Mouse (Mus musculus) hematopoietic stem cell, adult 5-6 weeks (primary cell): Measurements from ENCODE around the gene Taar7f. TPM values are rescaled to one million over a fixed set of nuclear protein-coding genes. Genes with fewer than 3 reads are reported as not detected.

Experiments
- total RNA-seq: library from RNA; stranded (forward); fragments of 172-1452, 232-1000 nt; gene quantifications from 2 replicates; pipeline ENCODE4 v1.2.3, GENCODE M21; 2017

Gene Taar7f
- total RNA-seq, 1 experiment from 2014 or later = not detected

Other genes with a start within 250 kb of the Taar7f start
- 1.0 TPM in 1 of 2 replicates, not detected in the other for gene Vnn3, start 198.0 kb upstream of the Taar7f start, total RNA-seq
- gene Vnn1, start 154.8 kb upstream of the Taar7f start, total RNA-seq = 2.7 and 2.9 TPM in 2 replicates
- gene Taar1, start 129.2 kb upstream of the Taar7f start, total RNA-seq = not detected in 2 replicates
- not detected in 2 replicates for gene Taar2, start 110.9 kb upstream of the Taar7f start, total RNA-seq
- gene Taar3, start 100.0 kb upstream of the Taar7f start, total RNA-seq = not detected in 2 replicates
- not detected in 2 replicates for gene Taar4, start 89.0 kb upstream of the Taar7f start, total RNA-seq
- not detected in 2 replicates for gene Taar5, start 78.8 kb upstream of the Taar7f start, total RNA-seq
- not detected in 2 replicates for gene Taar6, start 63.9 kb upstream of the Taar7f start, total RNA-seq
- gene Taar7a, start 56.0 kb upstream of the Taar7f start, total RNA-seq = not detected in 2 replicates
- not detected in 2 replicates for gene Taar7b, start 49.6 kb upstream of the Taar7f start, total RNA-seq
- gene Taar7d, start 22.3 kb upstream of the Taar7f start, total RNA-seq = not detected in 2 replicates
- not detected in 2 replicates for gene Taar7e, start 11.9 kb upstream of the Taar7f start, total RNA-seq
- gene Taar8a, start 27.0 kb downstream of the Taar7f start, total RNA-seq = not detected in 2 replicates
- gene Taar8b, start 42.8 kb downstream of the Taar7f start, total RNA-seq = not detected in 2 replicates
- gene Taar8c, start 52.4 kb downstream of the Taar7f start, total RNA-seq = not detected in 2 replicates
- gene Taar9, start 60.0 kb downstream of the Taar7f start, total RNA-seq = not detected in 2 replicates
- 38.7 and 44.2 TPM in 2 replicates for gene Stx7, start 99.8 kb downstream of the Taar7f start, total RNA-seq
- not detected in 2 replicates for gene Moxd1, start 174.0 kb downstream of the Taar7f start, total RNA-seq